ENCODE assay signal across 16 mouse cellular contexts in genomic region chr6:49591632-49592000, GRCm38 (mm10).
"Had no signal": no experiment of that assay in that cellular context is flagged by ENCODE, and none has a peak within 500 bp of the region (broad histone marks: within the 10 kb centered on the region; RNA-seq: fewer than 3 reads in every experiment).

No protein-coding gene starts in this region.

- H3K9me3 ChIP-seq: limb, embryonic 12.5 days; limb, embryonic 15.5 days; midbrain, embryonic 12.5 days; midbrain, embryonic 15.5 days; neural tube, embryonic 12.5 days; neural tube, embryonic 15.5 days had no signal

- H3K36me3 ChIP-seq: limb, embryonic 12.5 days; limb, embryonic 15.5 days; midbrain, embryonic 12.5 days; midbrain, embryonic 15.5 days; neural tube, embryonic 12.5 days; neural tube, embryonic 15.5 days had no signal

- H3K9ac ChIP-seq: limb, embryonic 12.5 days; limb, embryonic 15.5 days; liver, embryonic 14.5 days; liver, postnatal 0 days; lung, embryonic 14.5 days; midbrain, embryonic 12.5 days; midbrain, embryonic 15.5 days; neural tube, embryonic 12.5 days; neural tube, embryonic 15.5 days had no signal

- H3K4me3 ChIP-seq: limb, embryonic 12.5 days; limb, embryonic 15.5 days; midbrain, embryonic 12.5 days; midbrain, embryonic 15.5 days; neural tube, embryonic 12.5 days; neural tube, embryonic 15.5 days had no signal

- H3K27ac ChIP-seq: limb, embryonic 12.5 days; limb, embryonic 15.5 days; liver, embryonic 14.5 days; macrophage; midbrain, embryonic 12.5 days; midbrain, embryonic 15.5 days; neural tube, embryonic 12.5 days; neural tube, embryonic 15.5 days had no signal

- ATAC-seq: liver, postnatal 0 days; lung, postnatal 0 days had no signal

- H3K4me1 ChIP-seq: limb, embryonic 12.5 days; limb, embryonic 15.5 days; midbrain, embryonic 12.5 days; midbrain, embryonic 15.5 days; neural tube, embryonic 12.5 days; neural tube, embryonic 15.5 days had no signal

- H3K4me2 ChIP-seq: limb, embryonic 12.5 days; limb, embryonic 15.5 days; liver, embryonic 11.5 days; lung, embryonic 14.5 days; midbrain, embryonic 12.5 days; midbrain, embryonic 15.5 days; neural tube, embryonic 12.5 days; neural tube, embryonic 15.5 days had no signal

- DNase-seq: kidney, postnatal 14 days; kidney, postnatal 4 days; liver, postnatal 0 days; thymus, adult 18-20 months; thymus, postnatal 36 days had no signal

- H3K27me3 ChIP-seq: limb, embryonic 12.5 days; limb, embryonic 15.5 days; midbrain, embryonic 12.5 days; midbrain, embryonic 15.5 days; neural tube, embryonic 15.5 days had no signal
